Mouse (Mus musculus) heart, postnatal 0 days (tissue): Measurements from ENCODE around the gene Cep85l.

ENCODE experiments used
- CTCF ChIP-seq: IDR thresholded peaks from 2 replicates; pipeline ENCODE4 v1.5.1; 2016; ENCODE audit warnings: antibody characterized with exemption, control low read depth, low read depth
- EP300 ChIP-seq: IDR thresholded peaks from 2 replicates; pipeline ENCODE4 v1.6.1; 2016; ENCODE audit warnings: antibody characterized with exemption, low read depth

GRCm38 (mm10) chr10:53346506-53346905, 33.2 kb downstream of the Cep85l start:
- TF ChIP-seq CTCF (peak; percentile 92), EP300 (no peak)
